Mouse (Mus musculus) MEL (cell line): ENCODE measurements around the gene Rbm33. TPM values are rescaled to one million over a fixed set of nuclear protein-coding genes. Genes with fewer than 3 reads are reported as not detected.

Experiments
- DNase-seq: peaks from one replicate; pipeline ENCODE4 v3.0.0; 2011; ENCODE audit warnings: low read depth, low spot score
- H3K27ac ChIP-seq: 2 replicates; pipeline ENCODE4 v1.5.1; 2012; ENCODE audit warnings: low read depth, mild to moderate bottlenecking, control low read depth, low read length, moderate library complexity; ENCODE audit not compliant: control insufficient read depth
- H3K27me3 ChIP-seq, 2 experiments: fragments of 150-350 bp in 1 of 2; sonication (generic) in 1 of 2; 2 replicates each; pipeline ENCODE4 v1.6.1; 2012; ENCODE audit warnings: low read length in 2 of 2, mild to moderate bottlenecking in 2 of 2, improper control_type of control experiment in 1 of 2, moderate library complexity in 1 of 2; ENCODE audit not compliant: insufficient read depth in 2 of 2, control insufficient read depth in 1 of 2
- H3K36me3 ChIP-seq, 2 experiments: 2 replicates each; pipeline ENCODE4 v1.6.1; 2012 to 2014; ENCODE audit warnings: low read length in 2 of 2, improper control_type of control experiment in 1 of 2, inconsistent platforms in 1 of 2, mild to moderate bottlenecking in 1 of 2; ENCODE audit not compliant: insufficient read depth in 2 of 2, control insufficient read depth in 1 of 2
- H3K4me1 ChIP-seq, 2 experiments: fragments of 150-350 bp in 1 of 2; sonication (generic) in 1 of 2; 2 replicates each; pipeline ENCODE4 v1.6.1; 2012; ENCODE audit warnings: low read length in 2 of 2, improper control_type of control experiment in 1 of 2, mild to moderate bottlenecking in 1 of 2; ENCODE audit not compliant: insufficient read depth in 2 of 2, control insufficient read depth in 1 of 2
- H3K4me3 ChIP-seq, 2 experiments: fragments of 150-350 bp in 1 of 2; sonication (generic) in 1 of 2; 2 replicates each; pipeline ENCODE4 v1.5.1; 2012; ENCODE audit warnings: low read depth in 2 of 2, low read length in 2 of 2, mild to moderate bottlenecking in 2 of 2, moderate library complexity in 2 of 2, control low read depth in 1 of 2, improper control_type of control experiment in 1 of 2; ENCODE audit not compliant: control insufficient read depth in 1 of 2, insufficient read depth in 1 of 2
- H3K79me2 ChIP-seq: 2 replicates; pipeline ENCODE4 v1.6.1; 2012; ENCODE audit warnings: mild to moderate bottlenecking, low read length, moderate library complexity; ENCODE audit not compliant: control insufficient read depth, poor library complexity, insufficient read depth
- H3K9ac ChIP-seq: 2 replicates; pipeline ENCODE4 v1.6.1; 2012; ENCODE audit warnings: low read depth, mild to moderate bottlenecking, control low read depth, low read length, moderate library complexity; ENCODE audit not compliant: control insufficient read depth, poor library complexity, severe bottlenecking
- H3K9me3 ChIP-seq: fragments of 150-350 bp; sonication (generic); replicated peaks from 2 replicates; pipeline ENCODE4 v1.6.1; 2012; ENCODE audit warnings: mild to moderate bottlenecking, low read length, improper control_type of control experiment, moderate library complexity; ENCODE audit not compliant: insufficient read depth
- CHD2 ChIP-seq: IDR thresholded peaks from 2 replicates; pipeline ENCODE4 v1.6.1; 2011; ENCODE audit warnings: low read length, improper control_type of control experiment
- CTCF ChIP-seq, 3 experiments: IDR thresholded peaks in 2 of 3; conservative IDR thresholded peaks in 1 of 3; 2 replicates each; pipeline ENCODE4 v1.5.1; 2011 to 2012; ENCODE audit warnings: low read length in 3 of 3, low read depth in 2 of 3, mild to moderate bottlenecking in 2 of 3, improper control_type of control experiment in 1 of 3, inconsistent platforms in 1 of 3, mixed read lengths in 1 of 3, moderate library complexity in 1 of 3; ENCODE audit not compliant: control insufficient read depth in 1 of 3, insufficient read depth in 1 of 3, poor library complexity in 1 of 3, severe bottlenecking in 1 of 3
- E2F4 ChIP-seq: IDR thresholded peaks from 2 replicates; pipeline ENCODE4 v1.6.1; 2011; ENCODE audit warnings: low read depth, low read length, improper control_type of control experiment, borderline replicate concordance
- ELF1 ChIP-seq: IDR thresholded peaks from 2 replicates; pipeline ENCODE4 v1.6.1; 2014; ENCODE audit warnings: low read depth, mild to moderate bottlenecking, inconsistent platforms, low read length, improper control_type of control experiment, moderate library complexity
- EP300 ChIP-seq, 2 experiments: IDR thresholded peaks; 2 replicates each; pipeline ENCODE4 v1.6.1; 2011; ENCODE audit warnings: improper control_type of control experiment in 2 of 2, low read length in 2 of 2, low read depth in 1 of 2, mild to moderate bottlenecking in 1 of 2
- GABPA ChIP-seq: IDR thresholded peaks from 2 replicates; pipeline ENCODE4 v1.6.1; 2012; ENCODE audit warnings: low read depth, mild to moderate bottlenecking, inconsistent platforms, low read length, improper control_type of control experiment, moderate library complexity
- GATA1 ChIP-seq: IDR thresholded peaks from 2 replicates; pipeline ENCODE4 v1.6.1; 2011; ENCODE audit warnings: low read depth, low read length, improper control_type of control experiment
- MAFK ChIP-seq: IDR thresholded peaks from 2 replicates; pipeline ENCODE4 v1.6.1; 2011; ENCODE audit warnings: low read depth, mild to moderate bottlenecking, low read length, improper control_type of control experiment, borderline replicate concordance
- MAX ChIP-seq: IDR thresholded peaks from 2 replicates; pipeline ENCODE4 v1.6.1; 2011; ENCODE audit warnings: low read length, improper control_type of control experiment
- MEF2A ChIP-seq: IDR thresholded peaks from 2 replicates; pipeline ENCODE4 v1.6.1; 2014; ENCODE audit warnings: low read depth, mild to moderate bottlenecking, inconsistent platforms, low read length, improper control_type of control experiment; ENCODE audit not compliant: poor library complexity, insufficient replicate concordance, severe bottlenecking; ENCODE audit errors: extremely low read depth
- MXI1 ChIP-seq: IDR thresholded peaks from 2 replicates; pipeline ENCODE4 v1.6.1; 2011; ENCODE audit warnings: mild to moderate bottlenecking, low read depth, low read length, improper control_type of control experiment
- MYB ChIP-seq: IDR thresholded peaks from 2 replicates; pipeline ENCODE4 v1.6.1; 2011; ENCODE audit warnings: mild to moderate bottlenecking, low read depth, low read length, improper control_type of control experiment
- NRF1 ChIP-seq: IDR thresholded peaks from 2 replicates; pipeline ENCODE4 v1.6.1; 2014; ENCODE audit warnings: low read depth, mild to moderate bottlenecking, inconsistent platforms, low read length, improper control_type of control experiment, moderate library complexity; ENCODE audit not compliant: poor library complexity, insufficient read depth, severe bottlenecking
- POLR2A ChIP-seq, 2 experiments: IDR thresholded peaks; 2 replicates each; pipeline ENCODE4 v1.6.1; 2011 to 2012; ENCODE audit warnings: low read length in 2 of 2, mild to moderate bottlenecking in 2 of 2, control low read depth in 1 of 2, improper control_type of control experiment in 1 of 2, low read depth in 1 of 2, moderate library complexity in 1 of 2; ENCODE audit not compliant: control insufficient read depth in 1 of 2, insufficient read depth in 1 of 2, poor library complexity in 1 of 2
- RAD21 ChIP-seq: IDR thresholded peaks from 2 replicates; pipeline ENCODE4 v1.6.1; 2011; ENCODE audit warnings: mild to moderate bottlenecking, low read depth, low read length, improper control_type of control experiment
- SIN3A ChIP-seq: IDR thresholded peaks from 2 replicates; pipeline ENCODE4 v1.6.1; 2012; ENCODE audit warnings: low read length, improper control_type of control experiment, inconsistent platforms
- TAL1 ChIP-seq: IDR thresholded peaks from 2 replicates; pipeline ENCODE4 v1.6.1; 2012; ENCODE audit warnings: mild to moderate bottlenecking, inconsistent platforms, low read length, moderate library complexity, mixed read lengths
- TCF12 ChIP-seq: IDR thresholded peaks from 2 replicates; pipeline ENCODE4 v1.6.1; 2014; ENCODE audit warnings: low read depth, mild to moderate bottlenecking, inconsistent platforms, low read length, improper control_type of control experiment, moderate library complexity
- USF1 ChIP-seq: IDR thresholded peaks from 2 replicates; pipeline ENCODE4 v1.6.1; 2014; ENCODE audit warnings: low read depth, mild to moderate bottlenecking, inconsistent platforms, low read length, improper control_type of control experiment, moderate library complexity
- USF2 ChIP-seq, 2 experiments: IDR thresholded peaks; 2 replicates each; pipeline ENCODE4 v1.6.1; 2011 to 2012; ENCODE audit warnings: improper control_type of control experiment in 2 of 2, low read length in 2 of 2, borderline replicate concordance in 1 of 2, inconsistent platforms in 1 of 2, low read depth in 1 of 2, mild to moderate bottlenecking in 1 of 2; ENCODE audit not compliant: insufficient read depth in 1 of 2
- ZC3H11A ChIP-seq: IDR thresholded peaks from 2 replicates; pipeline ENCODE4 v1.6.1; 2012; ENCODE audit warnings: low read depth, mild to moderate bottlenecking, inconsistent platforms, low read length, improper control_type of control experiment
- ZKSCAN1 ChIP-seq: IDR thresholded peaks from 2 replicates; pipeline ENCODE4 v1.6.1; 2012; ENCODE audit warnings: low read depth, mild to moderate bottlenecking, inconsistent platforms, low read length, improper control_type of control experiment, moderate library complexity
- polyA plus RNA-seq, 2 experiments: library from polyadenylated mRNA; stranded (reverse) in 1 of 2; unstranded in 1 of 2; fragments of >175 nt in 1 of 2; fragments of >200 nt in 1 of 2; gene quantifications; 2 replicates each; pipeline versions ENCODE4 v1.2.1 to v1.2.4; 2012; ENCODE audit warnings: low replicate concordance in 2 of 2, low read depth in 1 of 2; ENCODE audit not compliant: insufficient read length in 2 of 2, insufficient read depth in 1 of 2, missing spikeins in 1 of 2
- total RNA-seq: library from RNA; depleted of rRNA; stranded (reverse); fragments of 300-350 nt; gene quantifications from 2 replicates; pipeline ENCODE4 v1.2.3, GENCODE M21; 2012

Rbm33 gene
- total and polyA plus RNA-seq, 3 experiments, result 14.6 to 60.3 TPM; not detected in 1

DNA sequence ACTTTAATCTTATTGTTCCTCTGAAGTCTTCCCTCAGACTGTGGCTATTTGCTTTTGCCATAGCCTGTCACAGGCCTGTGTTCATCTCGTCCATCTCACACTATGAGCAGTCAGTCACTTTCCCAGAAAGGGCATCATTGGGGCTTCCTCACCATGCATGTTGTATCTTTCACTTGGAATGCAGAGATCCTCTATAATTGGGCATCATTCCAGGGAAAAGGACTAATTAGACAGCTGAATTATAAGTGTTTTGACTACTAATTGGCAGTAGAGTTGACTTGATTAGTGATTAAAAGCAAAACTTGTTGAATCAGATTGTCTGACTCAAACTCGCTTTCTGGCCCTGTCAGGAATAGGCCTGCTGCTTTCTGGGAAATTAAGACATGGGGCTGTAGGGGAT is 43.8 kb downstream of the Rbm33 start:
- H3K9ac ChIP-seq, result no peak overlapping the region
- H3K4me1 ChIP-seq, result peaks cover 0 to under 1% of the 10 kb centered on the region in 2 experiments; a peak in 1 of 4 replicates
- no peak overlapping the region for H3K4me3 ChIP-seq
- H3K9me3 ChIP-seq, result no peaks in the 10 kb centered on the region
- no peak overlapping the region for H3K27ac ChIP-seq
- DNase-seq, result no peak
- H3K79me2 ChIP-seq, result no peaks in the 10 kb centered on the region
- TF ChIP-seq NRF1, result no peak
- no peak for TF ChIP-seq ZKSCAN1
- no peak for TF ChIP-seq MAFK
- TF ChIP-seq E2F4, result no peak
- TF ChIP-seq RAD21, result no peak
- TF ChIP-seq TCF12, result no peak
- no peak for TF ChIP-seq TAL1
- no peak for TF ChIP-seq CHD2
- no peak for TF ChIP-seq MXI1
- TF ChIP-seq USF2 (IDR thresholded peaks at IDR 0.05; ENCODE audit: borderline replicate concordance in 1 of 2, insufficient read depth in 1 of 2, low read depth in 1 of 2, low read length in 2 of 2), result no peak
- TF ChIP-seq MAX, result no peak
- TF ChIP-seq GATA1, result no peak
- no peak for TF ChIP-seq ZC3H11A
- no peak for TF ChIP-seq USF1
- TF ChIP-seq CTCF (IDR thresholded peaks at IDR 0.05 in 2 of 3, conservative IDR thresholded peaks at IDR 0.05 in 1 of 3; ENCODE audit: control insufficient read depth in 1 of 3, insufficient read depth in 1 of 3, low read depth in 2 of 3, low read length in 3 of 3, poor library complexity in 1 of 3, severe bottlenecking in 1 of 3), result no peak
- peaks cover 7 to 31% of the 10 kb centered on the region in 2 experiments for H3K36me3 ChIP-seq
- H3K27me3 ChIP-seq, result no peaks in the 10 kb centered on the region

DNA sequence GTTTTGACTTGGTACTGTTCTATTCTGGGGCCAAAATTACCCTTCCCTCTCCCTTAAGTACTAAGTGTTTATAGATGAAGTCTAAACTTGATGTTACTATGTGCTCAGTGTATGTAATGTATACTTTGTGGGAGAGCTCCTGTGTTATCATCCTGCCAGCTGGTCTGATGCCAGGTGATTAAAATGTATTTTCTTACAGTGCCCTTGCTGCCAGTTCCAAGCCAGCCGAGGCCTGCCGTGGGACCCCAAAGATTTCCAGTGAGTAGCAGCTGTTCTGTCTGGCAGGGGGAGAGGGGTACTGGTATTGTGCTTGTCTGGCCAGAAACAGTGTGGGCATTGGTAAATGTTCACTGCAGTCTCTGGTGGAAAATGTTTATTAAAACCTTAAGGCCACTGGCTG is 51.1 kb downstream of the Rbm33 start:
- Histone ChIP-seq H3K4me1 (no peaks in the 10 kb centered on the region), H3K9ac (no peak overlapping the region), H3K9me3 (no peaks in the 10 kb centered on the region), H3K4me3 (no peak overlapping the region), H3K27me3 (no peaks in the 10 kb centered on the region), H3K27ac (no peak overlapping the region), H3K36me3 (peaks cover 0 to 53% of the 10 kb centered on the region in 2 experiments; a peak in 2 of 4 replicates), H3K79me2 (no peaks in the 10 kb centered on the region)
- TF ChIP-seq POLR2A (IDR thresholded peaks at IDR 0.05; ENCODE audit: control insufficient read depth in 1 of 2, insufficient read depth in 1 of 2, low read depth in 1 of 2, low read length in 2 of 2, poor library complexity in 1 of 2) (no peak), ELF1 (no peak), SIN3A (no peak), MXI1 (no peak), GABPA (no peak), ZKSCAN1 (no peak), EP300 (IDR thresholded peaks at IDR 0.05; ENCODE audit: low read depth in 1 of 2, low read length in 2 of 2) (no peak), MEF2A (no peak), MAFK (no peak), GATA1 (no peak), USF1 (no peak), MYB (no peak)
- DNase-seq, result no peak
